Mouse (Mus musculus) hindbrain, embryonic 15.5 days (tissue): ENCODE measurements around the gene 4930535I16Rik. TPM values are rescaled to one million over a fixed set of nuclear protein-coding genes. Genes with fewer than 3 reads are reported as not detected.

Source experiments
- ATAC-seq: fragments of 200-750 bp; cut with Nextera tagmentation; 2 replicates; pipeline ENCODE4 v1.8.0; 2017; ENCODE audit warnings: low read depth, moderate number of reproducible peaks, moderate TSS enrichment; ENCODE audit not compliant: low FRiP score
- H3K27ac ChIP-seq: fragments of 300-500 bp; sonication (generic); replicated peaks from 2 replicates; pipeline ENCODE4 v1.5.1; 2015; ENCODE audit warnings: mild to moderate bottlenecking, inconsistent platforms
- H3K27me3 ChIP-seq: fragments of 300-500 bp; sonication (generic); 2 replicates; pipeline ENCODE4 v1.6.1; 2015; ENCODE audit warnings: control low read depth, inconsistent platforms
- H3K36me3 ChIP-seq: fragments of 300-500 bp; sonication (generic); 2 replicates; pipeline ENCODE4 v1.6.1; 2015; ENCODE audit warnings: control low read depth, inconsistent platforms
- H3K4me1 ChIP-seq: fragments of 300-500 bp; sonication (generic); replicated peaks from 2 replicates; pipeline ENCODE4 v1.6.1; 2015; ENCODE audit warnings: control low read depth, inconsistent platforms
- H3K4me2 ChIP-seq: fragments of 300-500 bp; sonication (generic); 2 replicates; pipeline ENCODE4 v1.6.1; 2015; ENCODE audit warnings: moderate library complexity, mild to moderate bottlenecking, inconsistent platforms
- H3K4me3 ChIP-seq: fragments of 300-500 bp; sonication (generic); 2 replicates; pipeline ENCODE4 v1.5.1; 2015; ENCODE audit warnings: mild to moderate bottlenecking, inconsistent platforms
- H3K9ac ChIP-seq: fragments of 300-500 bp; sonication (generic); 2 replicates; pipeline ENCODE4 v1.6.1; 2015; ENCODE audit warnings: inconsistent platforms
- H3K9me3 ChIP-seq: fragments of 300-500 bp; sonication (generic); 2 replicates; pipeline ENCODE4 v1.6.1; 2016; ENCODE audit warnings: control low read depth, inconsistent platforms
- WGBS: fragments of 180-500 bp; shearing (Covaris S2); methylation state at CpG from one replicate; pipeline ENCODE4 v1.1.7; 2015; 5-methylcytosine and 5-hydroxymethylcytosine counted together
- polyA plus RNA-seq: library from polyadenylated mRNA; unstranded; fragments of >200 nt; fragmentation: Nextera tagmentation; extraction: Ambion mirVana; gene quantifications from 2 replicates; pipeline ENCODE4 v1.2.1, GENCODE M21; 2015

4930535I16Rik gene
- polyA plus RNA-seq, 1 experiment from 2014 or later = not detected

DNA sequence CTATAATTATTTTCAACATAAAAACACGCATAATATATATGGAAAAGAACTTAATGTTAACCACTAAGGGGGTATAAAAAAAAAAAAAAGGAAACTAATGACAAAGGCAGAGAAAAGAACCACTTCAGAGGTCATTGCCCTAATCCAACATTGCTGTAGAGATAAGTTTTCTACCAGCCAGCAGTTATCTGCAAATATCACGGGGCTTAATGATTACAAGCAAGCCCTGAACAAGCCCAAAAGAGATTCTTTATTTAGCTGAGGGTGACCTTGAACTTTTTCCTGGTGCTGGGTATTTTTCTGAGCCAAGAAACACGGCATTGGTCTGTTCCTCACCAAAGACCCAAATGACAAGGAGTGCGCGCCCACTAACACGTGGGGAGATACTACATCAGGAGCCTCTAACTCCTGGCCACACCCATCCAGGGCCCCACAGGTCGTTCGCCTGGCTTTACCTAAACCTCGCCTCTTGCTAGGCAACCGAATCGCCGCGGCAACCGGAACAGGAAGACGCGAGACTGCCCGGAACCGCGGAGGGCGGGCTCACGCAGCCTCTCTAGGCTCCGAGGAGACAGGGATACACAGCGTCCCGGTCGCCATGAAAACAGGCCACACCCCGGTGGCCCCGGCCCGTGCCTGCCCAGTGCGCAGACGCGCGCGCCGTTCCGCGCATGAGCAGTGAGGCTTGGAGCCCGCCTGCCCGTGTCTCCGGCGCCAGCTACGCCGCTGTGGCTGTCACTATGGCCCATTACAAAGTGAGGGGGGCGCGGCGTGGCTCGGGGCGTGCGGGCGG lies 13.3 kb downstream of the 4930535I16Rik start, which contains the start of gene Mycbp:
TSS of gene Mycbp (plus strand) at position 500 of the 793 bp plus-strand sequence.
- no peaks in the 10 kb centered on the region for H3K27me3 ChIP-seq
- under 1% methylated on average over 49 of the region's 49 CpGs for WGBS
- peak within 1 kb of the TSS; percentile 79 for H3K9ac ChIP-seq
- 0 out of 2 replicates have a peak, but pooled peaks cover 6% of the 10 kb centered on the region for H3K36me3 ChIP-seq
- H3K27ac ChIP-seq = peak within 1 kb of the TSS; percentile 80
- H3K4me2 ChIP-seq = peak within 1 kb of the TSS; percentile 92
- H3K4me1 ChIP-seq = peaks cover 21% of the 10 kb centered on the region
- peak; percentile 100 for ATAC-seq
- H3K4me3 ChIP-seq = peak within 1 kb of the TSS; percentile 89
- no peaks in the 10 kb centered on the region for H3K9me3 ChIP-seq

- WGBS = 87% methylated on average over 3 of the region's 3 CpGs
Observed at GRCm38 (mm10) chr4:123903432-123903831, 14.4 kb downstream of the 4930535I16Rik start.

DNA sequence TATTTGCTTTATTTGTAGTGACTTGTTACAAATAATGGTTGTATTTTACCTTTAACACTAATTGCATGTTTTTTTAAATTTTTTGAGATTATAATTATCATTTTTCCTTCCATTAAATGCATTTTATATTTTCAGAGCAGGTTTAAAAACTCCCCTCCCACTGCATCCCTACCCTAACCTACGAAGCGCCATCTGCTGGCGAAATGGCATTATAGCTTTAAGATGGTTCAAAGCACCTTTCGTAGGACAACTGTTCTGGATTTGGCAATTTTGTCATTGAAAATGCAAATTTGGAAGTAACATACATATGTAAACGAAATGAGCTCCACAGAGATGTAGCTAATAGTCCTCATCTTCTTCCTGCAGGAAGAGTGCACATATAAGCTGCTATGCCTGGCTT lies 19.1 kb downstream of the 4930535I16Rik start:
- no peak for ATAC-seq
- H3K9ac ChIP-seq = no peak overlapping the region
- H3K27me3 ChIP-seq = no peaks in the 10 kb centered on the region
- 8% methylated on average over 5 of the region's 5 CpGs for WGBS
- no peak overlapping the region for H3K4me3 ChIP-seq
- H3K36me3 ChIP-seq = no peaks in the 10 kb centered on the region
- no peak overlapping the region for H3K27ac ChIP-seq
- H3K4me1 ChIP-seq = peaks cover 4% of the 10 kb centered on the region
- no peak overlapping the region for H3K4me2 ChIP-seq
- H3K9me3 ChIP-seq = no peaks in the 10 kb centered on the region

More at GRCm38 (mm10) chr4:123903432-123903831, 14.4 kb downstream of the 4930535I16Rik start:
- H3K27ac ChIP-seq = no peak overlapping the region
- no peak overlapping the region; the same call in 1 of the 2 replicates for H3K4me2 ChIP-seq
- H3K9ac ChIP-seq = no peak overlapping the region
- no peaks in the 10 kb centered on the region for H3K9me3 ChIP-seq
- H3K4me1 ChIP-seq = peaks cover 21% of the 10 kb centered on the region
- H3K36me3 ChIP-seq = no peaks in the 10 kb centered on the region
- ATAC-seq = no peak
- H3K4me3 ChIP-seq = no peak overlapping the region
- H3K27me3 ChIP-seq = no peaks in the 10 kb centered on the region

GRCm38 (mm10) chr4:123894295-123894694 lies 23.5 kb downstream of the 4930535I16Rik start:
- ATAC-seq = no peak
- Histone ChIP-seq H3K4me2 (no peak overlapping the region), H3K27ac (no peak overlapping the region), H3K36me3 (no peaks in the 10 kb centered on the region), H3K9ac (no peak overlapping the region), H3K4me1 (no peaks in the 10 kb centered on the region), H3K9me3 (no peaks in the 10 kb centered on the region), H3K4me3 (no peak overlapping the region), H3K27me3 (no peaks in the 10 kb centered on the region)
- 84% methylated on average over 4 of the region's 4 CpGs for WGBS

DNA sequence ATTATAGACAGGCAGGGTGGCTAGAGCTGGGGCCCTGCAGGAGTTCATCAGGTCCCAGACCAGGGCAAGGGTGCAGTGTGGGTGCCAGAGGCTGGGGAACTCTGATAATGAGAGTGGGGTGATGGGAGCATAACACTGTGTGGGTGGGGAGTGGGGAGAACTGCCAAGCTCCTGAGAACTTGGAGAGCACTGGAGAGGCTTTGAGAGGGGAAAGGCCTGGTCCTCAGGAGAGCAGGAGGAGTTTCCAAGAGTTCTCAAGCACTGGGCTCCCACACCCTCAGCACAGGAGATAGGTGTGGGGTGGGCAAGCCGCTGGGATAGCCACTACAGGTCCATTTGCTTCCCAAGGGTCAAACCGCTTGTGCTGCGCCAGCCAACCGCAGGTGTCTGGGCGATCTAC lies 24.1 kb downstream of the 4930535I16Rik start:
- ATAC-seq = no peak
- Histone ChIP-seq H3K27ac (no peak overlapping the region), H3K4me1 (no peaks in the 10 kb centered on the region), H3K9ac (no peak overlapping the region), H3K27me3 (no peaks in the 10 kb centered on the region), H3K4me2 (no peak overlapping the region), H3K9me3 (no peaks in the 10 kb centered on the region), H3K36me3 (no peaks in the 10 kb centered on the region), H3K4me3 (no peak overlapping the region)
- WGBS = 92% methylated on average over 5 of the region's 5 CpGs

Other genes with a start within 250 kb of the 4930535I16Rik start
- gene Macf1, start 233.7 kb downstream of the 4930535I16Rik start, polyA plus RNA-seq = 69.2 and 71.9 TPM in 2 replicates
- gene Ndufs5, start 199.8 kb downstream of the 4930535I16Rik start, polyA plus RNA-seq = 457 and 489 TPM in 2 replicates
- gene Akirin1, start 167.7 kb downstream of the 4930535I16Rik start, polyA plus RNA-seq = 79.8 and 82.1 TPM in 2 replicates
- gene Rhbdl2, start 130.1 kb downstream of the 4930535I16Rik start, polyA plus RNA-seq = 1.6 and 1.9 TPM in 2 replicates
- gene 4933427I04Rik, start 58.3 kb downstream of the 4930535I16Rik start, polyA plus RNA-seq = 0.09 and 0.16 TPM in 2 replicates
- 34.2 and 44.3 TPM in 2 replicates for gene Mycbp, start 13.2 kb downstream of the 4930535I16Rik start, polyA plus RNA-seq
- 44.9 and 47.8 TPM in 2 replicates for gene Rragc, start 576 bp downstream of the 4930535I16Rik start, polyA plus RNA-seq